Mouse (Mus musculus) liver, embryonic 13.5 days (tissue): ENCODE data around the gene Adra2a. TPM values are rescaled to one million over a fixed set of nuclear protein-coding genes. Genes with fewer than 3 reads are reported as not detected.

Experiments used
- ATAC-seq: fragments of 200-750 bp; cut with Nextera tagmentation; 2 replicates; pipeline ENCODE4 v1.8.0; 2017; ENCODE audit warnings: low read depth, mild to moderate bottlenecking, moderate number of reproducible peaks, moderate library complexity
- DNase-seq: peaks from one replicate; pipeline ENCODE4 v3.0.0; 2022
- H3K27ac ChIP-seq: fragments of 300-500 bp; sonication (generic); 2 replicates; pipeline ENCODE4 v1.5.1; 2015; ENCODE audit warnings: moderate library complexity, mild to moderate bottlenecking, inconsistent platforms
- H3K27me3 ChIP-seq: fragments of 300-500 bp; sonication (generic); 2 replicates; pipeline ENCODE4 v1.6.1; 2015; ENCODE audit warnings: mild to moderate bottlenecking, inconsistent platforms
- H3K36me3 ChIP-seq: fragments of 300-500 bp; sonication (generic); 2 replicates; pipeline ENCODE4 v1.6.1; 2015; ENCODE audit warnings: mild to moderate bottlenecking, inconsistent platforms
- H3K4me1 ChIP-seq: fragments of 300-500 bp; sonication (generic); replicated peaks from 2 replicates; pipeline ENCODE4 v1.6.1; 2015; ENCODE audit warnings: inconsistent platforms
- H3K4me2 ChIP-seq: fragments of 300-500 bp; sonication (generic); 2 replicates; pipeline ENCODE4 v1.6.1; 2015; ENCODE audit warnings: inconsistent platforms, mild to moderate bottlenecking, moderate library complexity
- H3K4me3 ChIP-seq: fragments of 300-500 bp; sonication (generic); replicated peaks from 2 replicates; pipeline ENCODE4 v1.5.1; 2015; ENCODE audit warnings: mild to moderate bottlenecking, inconsistent platforms
- H3K9ac ChIP-seq: fragments of 300-500 bp; sonication (generic); 2 replicates; pipeline ENCODE4 v1.6.1; 2015; ENCODE audit warnings: mild to moderate bottlenecking, inconsistent platforms
- H3K9me3 ChIP-seq: fragments of 300-500 bp; sonication (generic); replicated peaks from 2 replicates; pipeline ENCODE4 v1.6.1; 2016; ENCODE audit warnings: inconsistent platforms
- whole genome bisulfite sequencing: fragments of 180-500 bp; shearing (Covaris S2); methylation state at CpG from one replicate; pipeline ENCODE4 v1.1.7; 2015; ENCODE audit not compliant: insufficient replicate concordance; 5-methylcytosine and 5-hydroxymethylcytosine counted together
- polyA plus RNA-seq: library from polyadenylated mRNA; unstranded; fragments of >200 nt; fragmentation: Nextera tagmentation; extraction: Ambion mirVana; gene quantifications from 2 replicates; pipeline ENCODE4 v1.2.1, GENCODE M21; 2015

Adra2a gene
- polyA plus RNA-seq, 1 experiment from 2014 or later: 0.12 TPM

- 57% methylated on average over 9 of the region's 9 CpGs for WGBS
- Histone ChIP-seq H3K9me3 (no peaks in the 10 kb centered on the region), H3K36me3 (no peaks in the 10 kb centered on the region), H3K27ac (no peak overlapping the region), H3K27me3 (no peaks in the 10 kb centered on the region), H3K9ac (no peak overlapping the region), H3K4me2 (no peak overlapping the region), H3K4me1 (no peaks in the 10 kb centered on the region), H3K4me3 (no peak overlapping the region)
- no peak for ATAC-seq
- DNase-seq: no peak
Measured at GRCm38 (mm10) chr19:54081303-54081702, 37.4 kb downstream of the Adra2a start.

- ATAC-seq (no peak), DNase-seq (no peak)
- Histone ChIP-seq H3K4me2 (no peak overlapping the region), H3K27me3 (no peaks in the 10 kb centered on the region), H3K4me1 (peaks cover under 1% of the 10 kb centered on the region), H3K9ac (no peak overlapping the region), H3K36me3 (no peaks in the 10 kb centered on the region), H3K27ac (no peak overlapping the region), H3K4me3 (no peak overlapping the region), H3K9me3 (no peaks in the 10 kb centered on the region)
- 42% methylated on average over 9 of the region's 9 CpGs for WGBS
Measured at GRCm38 (mm10) chr19:54081716-54082165, 37.8 kb downstream of the Adra2a start.

- Histone ChIP-seq H3K9me3 (no peaks in the 10 kb centered on the region), H3K4me2 (peak overlapping the region; percentile 39), H3K4me3 (no peak overlapping the region; the same call in 1 of the 2 replicates), H3K36me3 (no peaks in the 10 kb centered on the region), H3K27me3 (no peaks in the 10 kb centered on the region), H3K9ac (no peak overlapping the region), H3K4me1 (peaks cover 16% of the 10 kb centered on the region), H3K27ac (peak overlapping the region; percentile 29; the same call in 1 of the 2 replicates)
- peak; percentile 98 for ATAC-seq
- WGBS: 8% methylated on average over 10 of the region's 10 CpGs
- peak; percentile 28 for DNase-seq
Measured at GRCm38 (mm10) chr19:54087319-54087718, 43.4 kb downstream of the Adra2a start.

GRCm38 (mm10) chr19:54093599-54093998 lies 49.6 kb downstream of the Adra2a start:
- H3K4me2 ChIP-seq: no peak overlapping the region
- H3K27ac ChIP-seq: no peak overlapping the region
- 64% methylated on average over 3 of the region's 3 CpGs for WGBS
- peaks cover 12% of the 10 kb centered on the region; the same call in 1 of the 2 replicates for H3K27me3 ChIP-seq
- DNase-seq (no peak), ATAC-seq (no peak)
- no peaks in the 10 kb centered on the region for H3K4me1 ChIP-seq
- H3K36me3 ChIP-seq: no peaks in the 10 kb centered on the region
- no peaks in the 10 kb centered on the region for H3K9me3 ChIP-seq
- no peak overlapping the region for H3K4me3 ChIP-seq
- H3K9ac ChIP-seq: no peak overlapping the region

- H3K36me3 ChIP-seq: no peaks in the 10 kb centered on the region
- no peaks in the 10 kb centered on the region for H3K9me3 ChIP-seq
- H3K4me1 ChIP-seq: no peaks in the 10 kb centered on the region
- DNase-seq (no peak), ATAC-seq (no peak)
- no peak overlapping the region for H3K27ac ChIP-seq
- H3K27me3 ChIP-seq: peaks cover 12% of the 10 kb centered on the region; the same call in 1 of the 2 replicates
- H3K9ac ChIP-seq: no peak overlapping the region
- no peak overlapping the region for H3K4me2 ChIP-seq
- 75% methylated on average over 5 of the region's 5 CpGs for WGBS
- no peak overlapping the region for H3K4me3 ChIP-seq
Measured at GRCm38 (mm10) chr19:54095716-54096115, 51.8 kb downstream of the Adra2a start.

GRCm38 (mm10) chr19:54098367-54098766 lies 54.4 kb downstream of the Adra2a start:
- no peaks in the 10 kb centered on the region for H3K9me3 ChIP-seq
- H3K36me3 ChIP-seq: no peaks in the 10 kb centered on the region
- no peaks in the 10 kb centered on the region for H3K4me1 ChIP-seq
- no peak for ATAC-seq
- 54% methylated on average over 3 of the region's 3 CpGs for WGBS
- no peak overlapping the region for H3K9ac ChIP-seq
- no peak for DNase-seq
- peaks cover 12% of the 10 kb centered on the region; the same call in 1 of the 2 replicates for H3K27me3 ChIP-seq
- no peak overlapping the region for H3K27ac ChIP-seq
- H3K4me2 ChIP-seq: no peak overlapping the region
- H3K4me3 ChIP-seq: no peak overlapping the region

Other genes starting within 250 kb of the Adra2a start
- 19.3 and 23.4 TPM in 2 replicates for gene Pdcd4, start 151.9 kb upstream of the Adra2a start, polyA plus RNA-seq
- 17.1 and 23.4 TPM in 2 replicates for gene Shoc2, start 99.8 kb upstream of the Adra2a start, polyA plus RNA-seq
- gene Bbip1, start 99.5 kb upstream of the Adra2a start, polyA plus RNA-seq: 58.6 and 66.2 TPM in 2 replicates